Mouse (Mus musculus): ENCODE measurements at regions not wholly inside any gene's neighbourhood (a gene's known extent, or its start where the extent isn't known, plus 50 kb on each side); places are given as distances from the start of the nearest gene placed in this dataset.

GRCm38 (mm10) chr3:66592259-66592658 is 295.6 kb upstream of the Veph1 start:
- H3K27ac ChIP-seq (replicated peaks), result no peak overlapping the region
- no peaks in the 10 kb centered on the region for H3K36me3 ChIP-seq (replicated peaks)
- peaks cover 6% of the 10 kb centered on the region for H3K4me1 ChIP-seq
- DNase-seq (ENCODE audit: low spot score), result no peak
- no peaks in the 10 kb centered on the region for H3K9me3 ChIP-seq
- 54% methylated on average over 7 of the region's 7 CpGs for WGBS
- no peak overlapping the region for H3K4me3 ChIP-seq
- H3K27me3 ChIP-seq (replicated peaks; ENCODE audit: low read depth, poor library complexity, severe bottlenecking), result no peaks in the 10 kb centered on the region

- Histone ChIP-seq H3K36me3 (replicated peaks) (no peaks in the 10 kb centered on the region), H3K27ac (replicated peaks) (no peak overlapping the region), H3K9me3 (no peaks in the 10 kb centered on the region), H3K4me1 (peaks cover 10% of the 10 kb centered on the region), H3K4me3 (no peak overlapping the region), H3K27me3 (replicated peaks; ENCODE audit: low read depth, poor library complexity, severe bottlenecking) (no peaks in the 10 kb centered on the region)
- 55% methylated on average over 7 of the region's 7 CpGs for whole genome bisulfite sequencing
- peak; percentile 18 for DNase-seq (ENCODE audit: low spot score)
Measured at GRCm38 (mm10) chr3:66590775-66591174, 294.1 kb upstream of the Veph1 start.

GRCm38 (mm10) chr3:66589483-66589882 is 292.8 kb upstream of the Veph1 start:
- no peaks in the 10 kb centered on the region for H3K9me3 ChIP-seq
- no peaks in the 10 kb centered on the region for H3K36me3 ChIP-seq (replicated peaks)
- peaks cover 18% of the 10 kb centered on the region for H3K4me1 ChIP-seq
- DNase-seq (ENCODE audit: low spot score), result no peak
- WGBS, result 88% methylated on average over 4 of the region's 4 CpGs
- no peak overlapping the region for H3K27ac ChIP-seq (replicated peaks)
- no peak overlapping the region for H3K4me3 ChIP-seq
- H3K27me3 ChIP-seq (replicated peaks; ENCODE audit: low read depth, poor library complexity, severe bottlenecking), result no peaks in the 10 kb centered on the region

GRCm38 (mm10) chr3:66584831-66585230 is 288.2 kb upstream of the Veph1 start:
- no peak overlapping the region for H3K4me3 ChIP-seq
- H3K27me3 ChIP-seq (replicated peaks; ENCODE audit: low read depth, poor library complexity, severe bottlenecking), result no peaks in the 10 kb centered on the region
- 75% methylated on average over 9 of the region's 9 CpGs for WGBS
- H3K4me1 ChIP-seq, result peaks cover 12% of the 10 kb centered on the region
- no peaks in the 10 kb centered on the region for H3K9me3 ChIP-seq
- no peak overlapping the region for H3K27ac ChIP-seq (replicated peaks)
- H3K36me3 ChIP-seq (replicated peaks), result no peaks in the 10 kb centered on the region
- DNase-seq (ENCODE audit: low spot score), result peak; percentile 19

GRCm38 (mm10) chr3:66584101-66584500 is 287.5 kb upstream of the Veph1 start:
- WGBS, result 89% methylated on average over 5 of the region's 5 CpGs

GRCm38 (mm10) chr3:66576659-66577058 is 280.0 kb upstream of the Veph1 start:
- H3K9me3 ChIP-seq, result no peaks in the 10 kb centered on the region
- DNase-seq (ENCODE audit: low spot score), result no peak
- H3K27me3 ChIP-seq (replicated peaks; ENCODE audit: low read depth, poor library complexity, severe bottlenecking), result no peaks in the 10 kb centered on the region
- H3K27ac ChIP-seq (replicated peaks), result no peak overlapping the region
- WGBS, result 78% methylated on average over 1 of the region's 1 CpGs
- H3K4me3 ChIP-seq, result no peak overlapping the region
- H3K36me3 ChIP-seq (replicated peaks), result no peaks in the 10 kb centered on the region
- peaks cover 3% of the 10 kb centered on the region; the same call in 1 of the 2 replicates for H3K4me1 ChIP-seq

More at GRCm38 (mm10) chr3:66584101-66584500, 287.5 kb upstream of the Veph1 start:
- no peak overlapping the region for H3K27ac ChIP-seq (replicated peaks)
- H3K4me3 ChIP-seq, result no peak overlapping the region
- H3K36me3 ChIP-seq (replicated peaks), result no peaks in the 10 kb centered on the region
- H3K27me3 ChIP-seq (replicated peaks; ENCODE audit: low read depth, poor library complexity, severe bottlenecking), result no peaks in the 10 kb centered on the region
- H3K9me3 ChIP-seq, result no peaks in the 10 kb centered on the region
- peaks cover 12% of the 10 kb centered on the region for H3K4me1 ChIP-seq
- no peak for DNase-seq (ENCODE audit: low spot score)

- H3K27ac ChIP-seq (replicated peaks), result no peak overlapping the region
- no peaks in the 10 kb centered on the region for H3K27me3 ChIP-seq (replicated peaks; ENCODE audit: low read depth, poor library complexity, severe bottlenecking)
- H3K4me3 ChIP-seq, result no peak overlapping the region
- no peaks in the 10 kb centered on the region for H3K36me3 ChIP-seq (replicated peaks)
- DNase-seq (ENCODE audit: low spot score), result no peak
- peaks cover 3% of the 10 kb centered on the region; the same call in 1 of the 2 replicates for H3K4me1 ChIP-seq
- WGBS, result 83% methylated on average over 8 of the region's 8 CpGs
- no peaks in the 10 kb centered on the region for H3K9me3 ChIP-seq
Measured at GRCm38 (mm10) chr3:66574321-66574720, 277.7 kb upstream of the Veph1 start.

GRCm38 (mm10) chr3:66572887-66573519 is 276.4 kb upstream of the Veph1 start:
- H3K4me3 ChIP-seq, result no peak overlapping the region
- H3K4me1 ChIP-seq, result peaks cover 3% of the 10 kb centered on the region; the same call in 1 of the 2 replicates
- H3K9me3 ChIP-seq, result no peaks in the 10 kb centered on the region
- no peak for DNase-seq (ENCODE audit: low spot score)
- 81% methylated on average over 12 of the region's 12 CpGs for WGBS
- H3K27me3 ChIP-seq (replicated peaks; ENCODE audit: low read depth, poor library complexity, severe bottlenecking), result no peaks in the 10 kb centered on the region
- H3K27ac ChIP-seq (replicated peaks), result no peak overlapping the region
- H3K36me3 ChIP-seq (replicated peaks), result no peaks in the 10 kb centered on the region

- Histone ChIP-seq H3K27me3 (replicated peaks; ENCODE audit: low read depth, poor library complexity, severe bottlenecking) (no peaks in the 10 kb centered on the region), H3K27ac (replicated peaks) (no peak overlapping the region), H3K4me1 (peaks cover 3% of the 10 kb centered on the region; the same call in 1 of the 2 replicates), H3K36me3 (replicated peaks) (no peaks in the 10 kb centered on the region), H3K4me3 (no peak overlapping the region), H3K9me3 (no peaks in the 10 kb centered on the region)
- peak; percentile 13 for DNase-seq (ENCODE audit: low spot score)
- WGBS, result 68% methylated on average over 5 of the region's 5 CpGs
Measured at GRCm38 (mm10) chr3:66570342-66570741, 273.7 kb upstream of the Veph1 start.

GRCm38 (mm10) chr3:66564268-66565245 is 267.9 kb upstream of the Veph1 start:
- Histone ChIP-seq H3K4me1 (no peaks in the 10 kb centered on the region), H3K4me3 (no peak overlapping the region), H3K27ac (replicated peaks) (no peak overlapping the region), H3K9me3 (no peaks in the 10 kb centered on the region), H3K36me3 (replicated peaks) (no peaks in the 10 kb centered on the region), H3K27me3 (replicated peaks; ENCODE audit: low read depth, poor library complexity, severe bottlenecking) (no peaks in the 10 kb centered on the region)
- WGBS, result 78% methylated on average over 7 of the region's 7 CpGs
- DNase-seq (ENCODE audit: low spot score), result no peak

GRCm38 (mm10) chr3:66563329-66563728 is 266.7 kb upstream of the Veph1 start:
- WGBS, result 83% methylated on average over 2 of the region's 2 CpGs
- H3K36me3 ChIP-seq (replicated peaks), result no peaks in the 10 kb centered on the region
- H3K4me1 ChIP-seq, result no peaks in the 10 kb centered on the region
- H3K9me3 ChIP-seq, result no peaks in the 10 kb centered on the region
- H3K27me3 ChIP-seq (replicated peaks; ENCODE audit: low read depth, poor library complexity, severe bottlenecking), result no peaks in the 10 kb centered on the region
- no peak for DNase-seq (ENCODE audit: low spot score)
- no peak overlapping the region for H3K27ac ChIP-seq (replicated peaks)
- no peak overlapping the region for H3K4me3 ChIP-seq

- no peaks in the 10 kb centered on the region for H3K4me1 ChIP-seq
- no peak overlapping the region for H3K27ac ChIP-seq (replicated peaks)
- H3K27me3 ChIP-seq (replicated peaks; ENCODE audit: low read depth, poor library complexity, severe bottlenecking), result no peaks in the 10 kb centered on the region
- no peak overlapping the region for H3K4me3 ChIP-seq
- WGBS, result 86% methylated on average over 1 of the region's 1 CpGs
- H3K9me3 ChIP-seq, result no peaks in the 10 kb centered on the region
- DNase-seq (ENCODE audit: low spot score), result no peak
- no peaks in the 10 kb centered on the region for H3K36me3 ChIP-seq (replicated peaks)
Measured at GRCm38 (mm10) chr3:66555538-66555937, 258.9 kb upstream of the Veph1 start.

- no peak overlapping the region for H3K27ac ChIP-seq (replicated peaks)
- H3K9me3 ChIP-seq, result no peaks in the 10 kb centered on the region
- H3K4me3 ChIP-seq, result no peak overlapping the region
- no peaks in the 10 kb centered on the region for H3K27me3 ChIP-seq (replicated peaks; ENCODE audit: low read depth, poor library complexity, severe bottlenecking)
- no peak for DNase-seq (ENCODE audit: low spot score)
- H3K4me1 ChIP-seq, result no peaks in the 10 kb centered on the region
- no peaks in the 10 kb centered on the region for H3K36me3 ChIP-seq (replicated peaks)
Measured at GRCm38 (mm10) chr3:66550920-66551319, 254.3 kb upstream of the Veph1 start.
